Mouse (Mus musculus) right cerebral cortex, adult 18-20 months (tissue): ENCODE measurements around the gene Gm49358.

ENCODE experiments used
- DNase-seq: peaks from one replicate; pipeline ENCODE4 v3.0.0; 2022; ENCODE audit warnings: mixed read lengths

Gene Gm49358

DNA sequence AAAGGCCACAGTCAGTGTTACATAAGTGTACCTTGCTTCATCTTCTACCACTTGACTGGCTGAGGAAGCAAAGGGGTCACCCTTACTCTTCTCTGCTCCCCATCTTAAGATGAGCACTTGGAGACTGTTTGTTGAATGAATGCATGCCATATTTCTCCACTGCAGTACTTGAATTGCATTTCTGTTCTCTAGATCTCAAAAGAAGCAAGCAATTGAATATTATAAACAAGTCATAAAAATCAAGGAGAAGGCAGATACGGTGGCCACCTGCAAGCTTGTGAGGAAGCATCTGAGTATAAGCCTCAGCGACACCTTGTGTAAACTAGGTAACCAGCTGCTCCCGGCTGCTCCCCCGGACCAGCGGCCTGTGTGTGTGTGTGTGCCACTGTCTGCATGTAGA is at the start of gene Gm49358:
Gm49358 (plus strand) TSS at position 301 of the 400 bp plus-strand sequence.
- DNase-seq = no peak

DNA sequence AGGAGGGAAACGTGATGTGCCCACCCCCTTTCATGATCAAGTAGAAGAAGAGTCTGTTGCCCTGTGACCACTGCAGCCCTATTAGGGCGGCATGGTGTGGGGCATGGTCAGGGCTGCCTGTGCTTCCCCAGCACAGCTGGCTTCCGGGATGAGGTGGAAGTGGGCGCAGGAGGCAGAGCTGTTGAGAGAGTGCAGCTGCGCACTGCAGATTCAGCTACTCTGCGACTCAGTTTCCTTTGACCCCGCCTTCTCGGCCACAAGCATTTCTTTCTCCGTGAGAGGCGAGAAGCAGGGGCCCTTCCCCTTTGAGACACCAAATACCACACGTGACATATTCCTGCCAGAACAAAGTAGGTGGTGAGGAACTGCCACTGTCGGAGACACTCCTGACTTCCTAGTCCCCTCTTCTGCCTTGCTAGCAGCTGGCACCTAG is 36.2 kb upstream of the Gm49358 start:
- DNase-seq = peak; percentile 55

DNA sequence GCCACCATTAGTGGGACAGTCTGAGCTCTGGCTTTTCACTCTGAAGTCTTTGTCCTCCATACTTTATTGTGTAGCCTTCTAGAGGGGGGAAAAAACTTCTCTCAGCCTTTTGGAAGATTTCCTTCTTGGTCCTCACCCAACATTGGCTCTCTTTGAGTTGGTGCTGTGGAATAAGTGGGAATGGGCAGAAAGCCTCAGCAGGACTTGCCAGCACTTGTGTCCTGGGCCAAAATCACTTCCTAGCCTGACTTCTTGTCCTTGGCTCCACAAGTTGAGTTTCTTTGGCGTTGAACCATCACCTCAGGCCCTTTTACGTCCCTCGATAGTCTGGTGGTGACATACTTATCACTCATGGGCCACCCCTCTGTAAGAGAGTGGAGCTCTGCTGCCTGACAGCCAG is 35.6 kb upstream of the Gm49358 start:
- no peak for DNase-seq

- peak; percentile 82 for DNase-seq
These were observed 32.8 kb upstream of the Gm49358 start for GRCm38 (mm10) chr10:86730823-86731499.

DNA sequence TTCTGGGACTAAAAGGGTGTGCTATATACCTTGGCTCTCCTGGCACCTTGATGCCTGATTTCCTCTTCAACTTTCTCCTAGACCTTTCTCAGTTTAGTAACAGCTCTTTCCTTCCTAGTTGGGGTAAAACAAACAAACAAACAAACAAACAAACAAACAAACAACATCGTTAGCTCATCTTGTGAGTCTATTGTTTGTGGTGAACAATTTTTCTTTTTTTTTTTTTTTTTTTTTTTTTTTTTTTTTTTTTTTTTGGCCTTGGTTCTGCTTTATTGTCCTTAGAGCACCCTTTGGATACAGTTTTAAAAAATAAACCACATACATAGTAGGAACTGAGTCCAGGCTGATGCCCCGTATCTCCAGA is 32.3 kb upstream of the Gm49358 start:
- DNase-seq = no peak

- no peak for DNase-seq
These were observed 28.7 kb upstream of the Gm49358 start for GRCm38 (mm10) chr10:86735036-86735435.

DNA sequence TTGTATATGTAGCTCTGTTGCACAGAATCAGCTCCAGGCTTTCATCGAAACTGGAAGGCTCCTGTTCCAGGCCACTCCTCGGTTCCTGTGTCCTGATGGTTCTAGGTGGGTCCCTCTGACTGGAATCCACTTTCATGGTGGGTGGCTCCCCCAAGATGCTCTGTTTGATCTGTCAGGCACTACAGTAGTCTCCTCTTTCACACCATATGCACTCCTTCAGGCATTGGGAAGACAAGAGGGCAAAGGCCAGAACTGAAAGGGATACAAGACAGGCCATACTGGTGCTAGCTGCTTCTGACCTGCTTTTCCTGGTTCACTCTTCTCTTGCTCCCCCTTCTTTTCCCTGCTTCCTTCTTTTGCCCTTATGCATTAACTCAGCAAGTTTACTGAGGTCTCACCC is 20.9 kb upstream of the Gm49358 start:
- no peak for DNase-seq

- DNase-seq = no peak
These were observed 19.5 kb upstream of the Gm49358 start for GRCm38 (mm10) chr10:86744306-86744705.

- DNase-seq = no peak
These were observed 7.8 kb upstream of the Gm49358 start for GRCm38 (mm10) chr10:86755816-86756502.

- DNase-seq = no peak
These were observed 6.0 kb upstream of the Gm49358 start for GRCm38 (mm10) chr10:86757724-86758123.

DNA sequence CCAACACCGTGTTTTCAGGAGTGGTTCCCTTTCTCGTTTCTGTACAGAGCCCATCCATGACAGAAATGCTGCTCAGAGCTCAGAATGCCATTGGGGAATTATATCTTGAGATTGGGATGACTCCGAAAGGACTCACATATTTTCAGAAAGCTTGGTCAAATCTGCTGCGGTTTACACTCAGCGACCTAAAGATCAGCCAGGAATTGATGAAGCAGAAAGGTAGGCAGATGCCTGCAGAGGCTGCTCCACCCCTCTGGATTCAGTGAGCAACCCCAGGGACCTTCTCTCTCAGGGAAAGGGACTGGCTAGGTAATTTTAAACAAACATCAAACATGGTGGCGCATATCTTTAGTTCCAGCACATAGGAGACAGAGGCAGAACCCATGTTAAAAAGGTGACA is 5.6 kb upstream of the Gm49358 start:
- DNase-seq = no peak

DNA sequence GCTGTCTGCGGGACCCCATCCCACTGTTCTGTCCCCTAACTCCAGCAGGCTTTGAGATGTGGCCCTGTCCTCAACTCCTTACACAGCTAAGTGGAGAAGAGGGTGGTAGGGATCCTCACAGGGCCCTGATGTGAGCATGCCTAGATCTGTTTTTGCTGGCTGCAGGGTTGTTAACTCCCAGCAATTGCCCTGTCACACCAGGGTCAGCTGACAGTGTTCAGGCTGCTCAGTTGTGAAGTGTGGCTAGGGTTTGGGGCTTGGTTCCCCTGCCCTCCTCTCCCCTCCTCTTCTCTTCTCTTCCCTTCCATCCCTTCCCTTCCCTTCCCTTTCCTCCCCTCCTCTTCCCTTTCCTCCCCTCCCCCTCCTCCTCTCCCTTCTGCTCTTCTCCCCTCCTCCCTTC is 2.5 kb upstream of the Gm49358 start:
- no peak for DNase-seq

DNA sequence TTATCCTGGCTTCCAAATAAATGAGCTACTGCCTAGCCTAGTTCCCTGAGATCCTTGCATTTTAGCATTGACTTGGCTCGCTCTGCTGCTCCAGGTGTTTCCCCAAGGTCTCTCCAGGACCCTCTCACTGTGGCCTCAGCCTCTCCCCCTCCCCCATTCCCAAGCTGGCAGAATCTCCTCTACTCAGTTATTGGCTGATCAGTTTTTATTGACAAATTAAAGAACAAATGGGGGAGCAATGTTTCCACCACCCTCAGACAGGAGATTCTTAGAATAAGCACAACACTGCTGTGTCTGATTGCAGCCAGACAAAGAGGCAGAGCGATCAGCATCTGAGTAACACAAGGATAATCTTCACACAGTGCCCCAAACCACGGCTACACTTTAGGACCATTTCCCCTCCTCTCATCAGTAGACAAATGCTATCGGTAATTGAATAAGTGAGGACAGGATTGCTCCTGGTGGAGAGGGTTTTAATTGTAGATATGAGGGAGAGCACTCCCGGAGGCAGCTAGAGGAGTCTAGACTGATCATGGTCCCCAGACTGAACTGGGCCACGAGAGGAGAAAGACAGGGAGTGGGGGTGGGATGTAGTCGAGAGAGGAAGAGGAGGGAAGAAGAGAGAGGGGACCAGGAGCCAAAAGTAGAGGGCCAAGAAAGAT is 1.9 kb upstream of the Gm49358 start:
- DNase-seq = no peak

- DNase-seq = no peak
These were observed 1.4 kb upstream of the Gm49358 start for GRCm38 (mm10) chr10:86762384-86762730.

GRCm38 (mm10) chr10:86765344-86765966 is 1.7 kb downstream of the Gm49358 start:
- peak; percentile 20 for DNase-seq

DNA sequence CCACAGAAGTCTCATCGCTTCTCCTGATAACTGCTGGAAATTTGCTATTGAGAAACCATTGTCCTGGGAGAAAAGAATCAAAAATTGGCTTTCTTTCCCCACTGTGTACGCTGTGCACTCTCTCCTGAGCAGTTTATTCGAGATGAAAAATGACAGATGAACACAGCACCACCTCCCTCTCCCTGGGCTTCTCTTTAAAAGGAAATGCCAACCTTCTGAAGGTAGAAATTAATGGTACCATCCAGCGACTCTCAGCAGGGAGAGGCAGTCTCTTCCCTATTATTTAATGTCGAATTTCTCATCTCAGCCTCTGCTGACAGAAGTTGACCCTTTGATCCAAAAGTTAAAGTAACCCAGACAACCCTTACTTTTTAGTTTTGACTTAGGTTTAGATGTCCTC is 5.4 kb downstream of the Gm49358 start:
- no peak for DNase-seq

GRCm38 (mm10) chr10:86769797-86770196 is 6.0 kb downstream of the Gm49358 start:
- DNase-seq = no peak

GRCm38 (mm10) chr10:86771701-86772100 is 7.9 kb downstream of the Gm49358 start:
- no peak for DNase-seq

GRCm38 (mm10) chr10:86772231-86772631 is 8.5 kb downstream of the Gm49358 start:
- DNase-seq = peak; percentile 45

- DNase-seq = no peak
These were observed 9.6 kb downstream of the Gm49358 start for GRCm38 (mm10) chr10:86773360-86773759.

DNA sequence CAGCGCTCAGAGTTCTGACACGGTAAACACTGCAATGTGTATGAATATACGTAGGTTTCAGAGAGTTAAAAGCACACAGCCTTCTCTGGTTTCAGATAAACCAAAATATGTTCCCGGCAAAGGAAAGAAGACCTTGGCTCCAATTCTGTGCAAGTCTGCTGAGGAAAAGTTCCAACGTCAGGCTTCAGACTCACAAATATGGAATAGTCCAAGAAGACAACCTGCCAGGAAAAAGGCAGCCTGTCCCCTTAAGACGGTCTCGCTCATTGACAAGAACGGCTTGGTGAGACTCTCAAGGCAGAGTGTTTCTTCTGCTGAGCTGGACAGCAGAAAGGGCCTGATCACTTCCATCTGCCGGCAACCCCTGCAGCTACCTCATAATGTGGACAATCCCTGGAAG is 12.5 kb downstream of the Gm49358 start:
- DNase-seq = no peak

GRCm38 (mm10) chr10:86777614-86778319 is 14.0 kb downstream of the Gm49358 start:
- DNase-seq = no peak
